Mouse (Mus musculus) hindbrain, embryonic 10.5 days (tissue): ENCODE results near the gene Spata1. TPM values are rescaled to one million over a fixed set of nuclear protein-coding genes. Genes with fewer than 3 reads are reported as not detected.

Source experiments
- DNase-seq: peaks from one replicate; pipeline ENCODE4 v3.0.0-alpha.2; 2017; ENCODE audit warnings: low spot score
- H3K27ac ChIP-seq: fragments of 300-500 bp; sonication (generic); 2 replicates; pipeline ENCODE4 v1.5.1; 2016; ENCODE audit warnings: mild to moderate bottlenecking, moderate library complexity
- H3K27me3 ChIP-seq: fragments of 300-500 bp; sonication (generic); 2 replicates; pipeline ENCODE4 v1.6.1; 2016; ENCODE audit warnings: mild to moderate bottlenecking; ENCODE audit not compliant: poor library complexity, insufficient read depth, severe bottlenecking
- H3K36me3 ChIP-seq: fragments of 300-500 bp; sonication (generic); 2 replicates; pipeline ENCODE4 v1.6.1; 2016; ENCODE audit warnings: mild to moderate bottlenecking, moderate library complexity
- H3K4me1 ChIP-seq: fragments of 300-500 bp; sonication (generic); replicated peaks from 2 replicates; pipeline ENCODE4 v1.6.1; 2016; ENCODE audit warnings: mild to moderate bottlenecking
- H3K4me3 ChIP-seq: fragments of 300-500 bp; sonication (generic); 2 replicates; pipeline ENCODE4 v1.5.1; 2016; ENCODE audit warnings: mild to moderate bottlenecking, moderate library complexity
- H3K9me3 ChIP-seq: fragments of 300-500 bp; sonication (generic); 2 replicates; pipeline ENCODE4 v1.6.1; 2016; ENCODE audit warnings: mild to moderate bottlenecking, moderate library complexity
- WGBS: fragments of 180-500 bp; shearing (Covaris S2); methylation state at CpG from one replicate; pipeline ENCODE4 v1.1.7; 2016; 5-methylcytosine and 5-hydroxymethylcytosine counted together
- polyA plus RNA-seq: library from polyadenylated mRNA; unstranded; fragments of >200 nt; fragmentation: Nextera tagmentation; extraction: Ambion mirVana; gene quantifications from 2 replicates; pipeline ENCODE4 v1.2.1, GENCODE M21; 2016

Spata1 gene
- polyA plus RNA-seq, 1 experiment from 2014 or later = 5.0 TPM

DNA sequence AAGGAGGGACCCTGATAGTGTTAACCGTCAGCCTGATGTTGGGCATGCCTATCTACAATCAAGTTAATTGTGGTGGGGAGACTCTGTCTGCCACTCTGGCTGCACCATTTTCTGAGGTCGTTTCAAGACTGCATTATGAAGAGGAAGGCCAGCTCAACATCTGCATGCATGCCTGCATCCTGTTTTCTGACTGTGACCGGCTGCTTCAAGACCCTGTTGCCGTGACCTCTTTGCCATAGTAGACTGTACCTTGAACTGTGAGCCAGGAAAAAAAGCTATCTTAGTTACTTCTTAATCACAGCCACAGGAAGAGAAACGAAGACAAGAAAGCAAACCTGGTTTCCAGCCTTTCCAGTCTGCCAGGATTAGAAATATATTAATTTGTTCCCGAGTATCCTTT is 50.6 kb downstream of the Spata1 start:
- WGBS = 85% methylated on average over 6 of the region's 6 CpGs
- Histone ChIP-seq H3K4me3 (no peak overlapping the region), H3K9me3 (no peaks in the 10 kb centered on the region), H3K27me3 (no peaks in the 10 kb centered on the region), H3K27ac (no peak overlapping the region), H3K36me3 (peaks cover 12% of the 10 kb centered on the region), H3K4me1 (peaks cover 13% of the 10 kb centered on the region; the same call in 1 of the 2 replicates)
- DNase-seq = no peak

DNA sequence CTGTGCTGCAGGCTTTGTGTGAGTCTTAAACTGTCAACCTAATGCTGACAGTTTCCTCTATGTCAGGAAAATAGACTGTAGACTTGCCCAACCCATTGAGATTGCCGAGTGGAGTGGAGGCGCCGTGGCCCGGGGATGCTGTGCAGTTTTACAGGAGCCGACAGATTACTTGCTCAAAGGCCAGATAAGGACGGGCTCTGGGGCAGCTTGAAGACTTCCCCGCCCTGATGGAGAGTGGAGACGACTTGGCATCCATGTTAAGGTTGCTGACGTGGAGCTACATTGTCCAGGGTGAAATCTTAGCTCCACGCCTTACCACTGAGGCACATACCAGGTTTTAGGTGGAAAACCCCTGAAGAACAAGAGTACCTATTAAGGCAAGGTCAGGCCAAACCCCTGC is 51.2 kb downstream of the Spata1 start:
- Histone ChIP-seq H3K9me3 (no peaks in the 10 kb centered on the region), H3K4me3 (no peak overlapping the region), H3K4me1 (peaks cover 13% of the 10 kb centered on the region; the same call in 1 of the 2 replicates), H3K36me3 (peaks cover 12% of the 10 kb centered on the region), H3K27me3 (no peaks in the 10 kb centered on the region), H3K27ac (no peak overlapping the region)
- 91% methylated on average over 10 of the region's 10 CpGs for WGBS
- no peak for DNase-seq

DNA sequence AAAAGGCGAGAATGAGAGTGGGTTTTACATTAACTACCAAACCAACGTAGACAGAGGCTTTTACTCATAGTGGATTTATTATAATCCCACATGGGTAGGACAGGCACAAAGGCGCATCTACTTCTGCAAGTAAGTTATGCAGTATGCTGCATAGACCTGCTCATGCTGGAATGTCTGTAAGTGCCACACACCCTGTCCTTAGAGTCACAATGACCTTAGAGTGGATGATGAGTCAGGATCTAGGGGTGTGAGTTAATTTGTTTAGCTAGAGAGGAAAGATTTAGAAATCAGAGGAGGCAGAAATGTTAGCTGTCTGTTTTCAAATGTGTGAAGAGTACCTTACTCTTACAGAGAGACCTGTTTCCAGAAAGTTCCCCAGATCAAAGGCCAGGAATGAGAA is 52.0 kb downstream of the Spata1 start:
- Histone ChIP-seq H3K4me1 (peaks cover 13% of the 10 kb centered on the region; the same call in 1 of the 2 replicates), H3K9me3 (no peaks in the 10 kb centered on the region), H3K27ac (no peak overlapping the region), H3K27me3 (no peaks in the 10 kb centered on the region), H3K36me3 (peaks cover 12% of the 10 kb centered on the region), H3K4me3 (no peak overlapping the region)
- 92% methylated on average over 3 of the region's 3 CpGs for WGBS
- DNase-seq = no peak

DNA sequence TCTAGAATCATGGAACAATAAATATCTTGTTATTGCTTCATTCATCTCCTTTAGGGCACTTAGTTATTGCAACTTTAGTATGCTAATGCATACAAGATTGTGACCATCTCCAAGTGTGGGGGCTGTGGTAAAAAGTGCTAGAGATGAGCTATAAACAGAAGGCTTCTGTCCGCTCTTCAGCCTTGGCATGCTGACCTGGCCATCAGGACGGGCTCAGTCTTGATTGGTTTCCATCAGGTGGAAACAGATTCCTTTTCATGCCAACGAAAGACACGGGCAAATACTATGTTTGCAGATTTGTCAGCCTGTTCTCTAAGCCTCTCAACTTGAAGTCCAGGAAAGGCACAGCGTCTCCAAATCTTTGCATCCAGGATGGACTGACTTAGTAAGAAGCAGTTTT is 52.4 kb downstream of the Spata1 start:
- Histone ChIP-seq H3K9me3 (no peaks in the 10 kb centered on the region), H3K4me1 (peaks cover 13% of the 10 kb centered on the region; the same call in 1 of the 2 replicates), H3K4me3 (no peak overlapping the region), H3K27ac (no peak overlapping the region), H3K36me3 (peaks cover 16% of the 10 kb centered on the region), H3K27me3 (no peaks in the 10 kb centered on the region)
- DNase-seq = no peak
- 91% methylated on average over 5 of the region's 5 CpGs for WGBS

DNA sequence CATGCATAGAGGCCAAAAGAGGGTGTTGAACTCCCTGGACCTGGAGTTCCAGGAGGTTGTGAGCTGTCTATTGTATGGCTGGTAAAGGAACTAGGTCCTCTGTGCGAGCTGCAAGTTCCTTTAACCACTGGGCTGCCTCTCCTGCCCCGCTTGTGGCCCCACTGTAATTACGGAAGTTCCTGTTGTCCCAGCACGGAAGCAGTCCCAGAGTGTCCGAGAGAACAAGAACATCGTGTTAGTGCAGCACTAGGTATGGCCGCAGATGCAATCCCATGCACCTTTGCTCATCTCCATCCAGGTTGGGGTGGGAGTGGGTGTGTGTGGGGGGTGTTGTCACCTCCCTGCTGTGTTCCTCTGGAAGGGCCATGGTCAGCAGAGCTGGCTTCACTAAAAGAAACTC is 54.7 kb downstream of the Spata1 start:
- DNase-seq = no peak
- no peaks in the 10 kb centered on the region for H3K9me3 ChIP-seq
- H3K4me3 ChIP-seq = no peak overlapping the region
- H3K27ac ChIP-seq = no peak overlapping the region
- peaks cover 25% of the 10 kb centered on the region for H3K36me3 ChIP-seq
- H3K27me3 ChIP-seq = no peaks in the 10 kb centered on the region
- WGBS = 95% methylated on average over 7 of the region's 7 CpGs
- H3K4me1 ChIP-seq = peaks cover 2% of the 10 kb centered on the region; the same call in 1 of the 2 replicates

DNA sequence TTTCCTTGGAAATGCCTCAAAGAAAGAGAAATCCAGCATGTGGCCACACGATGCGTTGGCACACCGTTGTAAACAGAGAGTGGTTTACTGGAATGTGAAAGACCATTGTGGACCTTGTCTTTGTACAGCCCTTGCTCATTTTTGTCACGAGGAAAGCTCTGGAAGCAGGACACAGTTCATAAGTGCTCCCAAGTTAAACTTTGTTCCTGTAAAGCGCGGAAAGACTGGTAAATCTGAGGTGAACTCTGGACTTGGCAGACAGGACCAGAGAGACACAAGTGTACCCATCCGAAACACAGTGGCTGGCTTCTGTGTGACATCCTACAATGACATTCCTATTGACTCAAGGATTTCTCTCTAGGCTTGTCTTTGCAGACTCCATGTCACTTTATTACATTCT is 56.2 kb downstream of the Spata1 start:
- no peak overlapping the region for H3K27ac ChIP-seq
- H3K9me3 ChIP-seq = no peaks in the 10 kb centered on the region
- peaks cover 32% of the 10 kb centered on the region for H3K36me3 ChIP-seq
- H3K4me3 ChIP-seq = no peak overlapping the region
- no peak for DNase-seq
- 92% methylated on average over 7 of the region's 7 CpGs for WGBS
- H3K4me1 ChIP-seq = no peaks in the 10 kb centered on the region
- no peaks in the 10 kb centered on the region for H3K27me3 ChIP-seq

DNA sequence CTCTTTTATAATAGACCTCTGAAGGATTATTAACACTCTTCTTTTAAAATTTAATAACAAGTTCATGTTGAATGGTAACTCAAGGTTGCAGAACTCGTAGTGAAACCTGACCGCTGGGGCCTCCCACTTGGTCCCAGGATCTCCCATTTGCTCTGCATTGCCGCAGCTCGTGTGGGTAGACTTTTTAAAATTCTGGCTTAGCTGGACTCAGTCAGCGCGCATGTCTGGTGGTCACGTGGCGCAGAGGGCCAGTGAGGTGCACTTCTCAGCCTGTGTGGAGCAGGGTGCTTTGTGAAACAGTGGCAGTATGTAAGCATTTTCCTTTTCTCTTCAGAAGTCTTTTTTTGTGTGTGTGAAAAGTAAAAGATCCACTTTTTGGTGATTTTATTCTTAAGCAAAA is 56.6 kb downstream of the Spata1 start:
- peaks cover 37% of the 10 kb centered on the region for H3K36me3 ChIP-seq
- WGBS = 93% methylated on average over 8 of the region's 8 CpGs
- no peak overlapping the region for H3K27ac ChIP-seq
- H3K4me1 ChIP-seq = no peaks in the 10 kb centered on the region
- H3K27me3 ChIP-seq = no peaks in the 10 kb centered on the region
- no peaks in the 10 kb centered on the region for H3K9me3 ChIP-seq
- no peak overlapping the region for H3K4me3 ChIP-seq
- DNase-seq = no peak

DNA sequence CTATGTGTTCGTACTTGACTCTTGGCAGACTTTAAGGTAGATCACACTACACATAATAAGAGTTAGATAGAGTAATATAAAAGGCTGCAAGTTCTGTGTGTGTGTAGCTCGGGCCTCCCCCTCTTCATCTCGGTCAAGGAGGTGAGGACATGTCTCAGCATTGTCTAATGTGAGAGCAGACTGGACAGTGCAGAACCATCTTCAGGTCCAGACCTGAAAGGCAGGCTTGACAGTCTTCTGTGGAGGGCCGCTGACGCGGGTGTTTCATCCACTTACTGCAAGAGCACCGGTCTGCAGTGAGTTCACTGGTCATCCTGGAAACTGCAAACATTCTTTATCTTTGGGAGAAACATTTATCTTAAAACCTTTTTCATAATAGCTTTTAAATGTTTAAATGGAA is 57.1 kb downstream of the Spata1 start:
- Histone ChIP-seq H3K4me1 (no peaks in the 10 kb centered on the region), H3K4me3 (no peak overlapping the region), H3K27ac (no peak overlapping the region), H3K36me3 (peaks cover 41% of the 10 kb centered on the region), H3K9me3 (no peaks in the 10 kb centered on the region), H3K27me3 (no peaks in the 10 kb centered on the region)
- DNase-seq = no peak
- 90% methylated on average over 7 of the region's 7 CpGs for WGBS

DNA sequence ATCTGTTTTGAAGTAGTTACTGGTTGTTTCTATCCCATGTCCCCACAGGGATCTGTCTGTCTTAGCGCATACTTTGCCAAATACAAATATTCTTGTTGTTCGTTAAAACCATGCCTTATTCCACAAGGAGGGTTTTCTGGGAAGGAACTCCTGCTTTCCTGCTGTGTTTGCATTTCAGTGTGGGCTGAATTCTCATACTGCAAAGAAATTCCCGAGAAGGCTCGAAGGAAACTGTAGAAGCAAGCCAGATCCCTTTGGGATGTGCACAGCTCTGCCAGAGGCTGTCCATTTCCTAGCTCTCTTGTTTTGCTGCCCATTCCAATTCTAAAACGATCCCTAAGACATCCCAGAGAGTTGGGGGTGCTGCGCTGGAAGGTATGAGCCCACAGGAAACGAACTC is 59.1 kb downstream of the Spata1 start:
- WGBS = 87% methylated on average over 7 of the region's 7 CpGs
- H3K4me1 ChIP-seq = no peaks in the 10 kb centered on the region
- peaks cover 54% of the 10 kb centered on the region for H3K36me3 ChIP-seq
- no peak overlapping the region for H3K4me3 ChIP-seq
- DNase-seq = no peak
- no peak overlapping the region for H3K27ac ChIP-seq
- H3K9me3 ChIP-seq = no peaks in the 10 kb centered on the region
- no peaks in the 10 kb centered on the region for H3K27me3 ChIP-seq

DNA sequence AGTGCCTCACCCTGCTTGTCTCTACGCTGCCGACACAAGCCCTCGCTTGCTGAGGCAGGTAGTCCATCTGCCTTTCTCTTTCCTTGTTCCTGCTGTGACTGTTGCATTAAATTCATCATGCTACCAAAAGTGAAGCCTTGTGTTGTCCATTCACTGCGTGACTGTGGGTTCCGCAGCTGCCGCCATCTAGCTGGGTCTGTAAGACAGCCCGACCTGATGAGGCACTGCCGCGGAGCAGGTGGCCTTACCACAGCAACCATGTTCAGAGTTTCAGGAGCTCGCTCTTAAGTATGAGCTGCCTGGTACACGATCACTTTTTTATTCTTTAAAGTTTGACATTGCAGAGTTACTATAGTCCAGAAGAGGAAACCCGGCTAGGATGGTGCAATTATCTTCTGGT is 59.5 kb downstream of the Spata1 start:
- no peak overlapping the region for H3K27ac ChIP-seq
- DNase-seq = no peak
- 94% methylated on average over 12 of the region's 12 CpGs for WGBS
- H3K4me3 ChIP-seq = no peak overlapping the region
- no peaks in the 10 kb centered on the region for H3K9me3 ChIP-seq
- H3K27me3 ChIP-seq = no peaks in the 10 kb centered on the region
- peaks cover 52% of the 10 kb centered on the region for H3K36me3 ChIP-seq
- no peaks in the 10 kb centered on the region for H3K4me1 ChIP-seq

DNA sequence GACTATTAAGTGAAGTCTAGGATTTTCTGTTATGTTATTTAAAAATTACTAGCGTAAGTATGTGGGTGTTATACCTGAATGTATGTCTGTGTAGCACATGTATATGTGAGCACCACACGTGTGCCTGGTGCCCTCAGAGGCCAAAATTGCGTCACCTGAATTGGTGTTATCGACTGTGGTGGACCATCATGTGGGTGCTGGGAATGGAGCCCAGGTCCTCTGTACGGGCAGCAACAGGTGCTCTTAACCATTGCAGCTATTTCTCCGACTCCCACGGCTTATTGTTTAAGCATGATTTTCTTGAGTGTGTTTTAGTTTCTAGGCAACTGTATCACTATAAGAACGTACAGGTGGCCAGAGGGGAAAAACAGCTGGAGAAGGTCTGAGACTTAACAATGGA is 63.4 kb downstream of the Spata1 start:
- no peak overlapping the region for H3K4me3 ChIP-seq
- no peak for DNase-seq
- H3K27me3 ChIP-seq = no peaks in the 10 kb centered on the region
- H3K9me3 ChIP-seq = no peaks in the 10 kb centered on the region
- no peaks in the 10 kb centered on the region for H3K4me1 ChIP-seq
- 93% methylated on average over 8 of the region's 8 CpGs for WGBS
- H3K36me3 ChIP-seq = peaks cover 84% of the 10 kb centered on the region
- H3K27ac ChIP-seq = no peak overlapping the region

DNA sequence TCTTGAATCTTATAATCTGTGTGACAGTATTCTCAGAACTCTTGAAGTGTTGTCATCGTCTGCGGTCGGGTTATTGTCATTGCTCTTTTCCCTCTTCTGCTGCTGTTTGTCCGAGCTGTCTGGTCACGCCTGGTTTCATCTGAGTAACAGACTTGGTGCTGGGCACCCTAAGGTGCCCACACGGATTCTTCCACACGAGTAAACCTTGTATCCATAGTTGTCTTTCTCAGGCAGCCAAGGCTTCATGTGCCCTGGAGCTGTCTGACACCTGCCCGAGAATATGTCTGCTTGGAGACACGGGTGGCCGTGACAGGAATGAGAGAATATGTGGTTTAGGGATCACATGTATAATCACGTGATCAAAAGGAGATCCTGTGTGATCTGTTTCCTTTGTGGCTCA is 64.0 kb downstream of the Spata1 start:
- Histone ChIP-seq H3K4me3 (no peak overlapping the region), H3K9me3 (no peaks in the 10 kb centered on the region), H3K27ac (no peak overlapping the region), H3K4me1 (no peaks in the 10 kb centered on the region), H3K36me3 (peaks cover 88% of the 10 kb centered on the region), H3K27me3 (no peaks in the 10 kb centered on the region)
- DNase-seq = no peak
- 93% methylated on average over 11 of the region's 11 CpGs for WGBS

DNA sequence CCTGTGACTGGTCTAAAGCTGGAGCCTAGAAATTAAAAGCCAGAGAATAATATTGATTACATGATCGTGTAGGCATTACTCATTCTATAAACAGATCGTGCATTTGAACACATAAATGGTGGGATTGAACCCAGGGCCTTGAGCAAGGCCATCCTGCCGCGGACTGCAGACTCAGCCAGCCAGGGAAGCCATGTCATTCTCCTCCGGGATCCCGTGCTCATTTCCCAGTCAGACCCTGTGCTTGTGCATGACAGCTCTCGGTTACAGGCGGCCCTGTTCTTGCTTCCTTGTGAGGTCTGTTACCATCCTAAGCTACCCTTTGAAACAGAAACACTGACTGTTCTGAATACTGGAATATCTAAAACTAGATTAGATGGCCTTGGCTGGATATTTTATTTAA is 64.9 kb downstream of the Spata1 start:
- Histone ChIP-seq H3K9me3 (no peaks in the 10 kb centered on the region), H3K4me3 (no peak overlapping the region), H3K36me3 (peaks cover 84% of the 10 kb centered on the region), H3K27me3 (no peaks in the 10 kb centered on the region), H3K4me1 (no peaks in the 10 kb centered on the region), H3K27ac (no peak overlapping the region)
- no peak for DNase-seq
- WGBS = 91% methylated on average over 8 of the region's 8 CpGs

DNA sequence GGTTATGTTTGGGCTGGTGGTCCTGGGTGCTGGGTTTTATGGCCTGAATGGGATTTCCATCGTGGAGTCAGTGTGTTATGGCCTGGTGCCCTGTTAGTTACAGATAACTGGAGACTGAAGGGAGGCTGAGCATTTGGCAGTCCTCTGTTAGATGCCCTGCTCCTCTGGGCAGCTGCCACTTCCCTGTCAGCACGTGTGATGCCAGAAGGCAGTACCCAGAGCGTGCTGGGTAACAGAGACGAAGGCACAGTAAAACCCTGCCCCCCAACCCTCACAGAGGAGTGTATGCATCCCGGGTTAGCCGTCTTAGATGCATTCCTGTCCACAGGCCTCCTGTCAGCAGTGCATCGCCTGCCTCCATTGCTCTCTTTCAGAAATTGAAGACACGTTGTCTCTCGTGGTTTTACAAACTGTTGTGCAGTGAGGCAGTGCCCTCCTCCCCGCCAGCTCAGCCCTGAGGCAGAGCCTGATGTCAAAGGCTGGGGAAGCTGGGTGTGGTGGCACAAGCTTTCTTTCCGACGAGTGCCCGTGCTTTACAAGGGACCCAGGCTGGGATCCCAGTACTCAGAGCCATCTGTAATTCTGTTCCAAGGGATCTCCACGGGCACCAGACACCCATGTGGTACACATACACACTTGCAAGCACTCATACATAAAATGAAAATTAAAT is 65.7 kb downstream of the Spata1 start:
- DNase-seq = no peak
- WGBS = 89% methylated on average over 14 of the region's 14 CpGs
- Histone ChIP-seq H3K27ac (no peak overlapping the region), H3K9me3 (no peaks in the 10 kb centered on the region), H3K4me1 (no peaks in the 10 kb centered on the region), H3K4me3 (no peak overlapping the region), H3K27me3 (no peaks in the 10 kb centered on the region), H3K36me3 (peaks cover 92% of the 10 kb centered on the region)
